Mouse (Mus musculus) neural tube, embryonic 14.5 days (tissue): ENCODE results near the gene Ak4. TPM values are rescaled to one million over a fixed set of nuclear protein-coding genes. Genes with fewer than 3 reads are reported as not detected.

ENCODE experiments used
- ATAC-seq: fragments of 200-750 bp; cut with Nextera tagmentation; 2 replicates; pipeline ENCODE4 v1.8.0; 2017; ENCODE audit warnings: low read depth, mild to moderate bottlenecking, moderate TSS enrichment, moderate library complexity
- H3K27ac ChIP-seq: fragments of 300-500 bp; sonication (generic); 2 replicates; pipeline ENCODE4 v1.5.1; 2014; ENCODE audit warnings: low read depth, mild to moderate bottlenecking, control low read depth, low read length, moderate library complexity, mixed read lengths
- H3K27me3 ChIP-seq: fragments of 300-500 bp; sonication (generic); 2 replicates; pipeline ENCODE4 v1.6.1; 2014; ENCODE audit warnings: low read length; ENCODE audit not compliant: control insufficient read depth, insufficient read depth
- H3K36me3 ChIP-seq: fragments of 300-500 bp; sonication (generic); 2 replicates; pipeline ENCODE4 v1.6.1; 2014; ENCODE audit warnings: low read length, mixed read lengths; ENCODE audit not compliant: control insufficient read depth, insufficient read depth
- H3K4me1 ChIP-seq: fragments of 300-500 bp; sonication (generic); 2 replicates; pipeline ENCODE4 v1.6.1; 2014; ENCODE audit warnings: low read length; ENCODE audit not compliant: control insufficient read depth, insufficient read depth
- H3K4me2 ChIP-seq: fragments of 300-500 bp; sonication (generic); 2 replicates; pipeline ENCODE4 v1.6.1; 2014; ENCODE audit warnings: mild to moderate bottlenecking, low read depth, low read length, control low read depth
- H3K4me3 ChIP-seq: fragments of 300-500 bp; sonication (generic); 2 replicates; pipeline ENCODE4 v1.5.1; 2014; ENCODE audit warnings: low read depth, low read length, control low read depth, mixed read lengths
- H3K9ac ChIP-seq: fragments of 300-500 bp; sonication (generic); replicated peaks from 2 replicates; pipeline ENCODE4 v1.6.1; 2014; ENCODE audit warnings: low read depth, mild to moderate bottlenecking, control low read depth, low read length, mixed read lengths
- H3K9me3 ChIP-seq: fragments of 300-500 bp; sonication (generic); 2 replicates; pipeline ENCODE4 v1.6.1; 2016; ENCODE audit warnings: low read length; ENCODE audit not compliant: control insufficient read depth
- WGBS: fragments of 180-500 bp; shearing (Covaris S2); extraction: QIAGEN DNeasy Blood & Tissue Kit; methylation state at CpG from one replicate; pipeline ENCODE4 v1.1.7; 2014; 5-methylcytosine and 5-hydroxymethylcytosine counted together
- polyA plus RNA-seq: library from polyadenylated mRNA; unstranded; fragments of >200 nt; fragmentation: Nextera tagmentation; extraction: Ambion mirVana; gene quantifications from 2 replicates; pipeline ENCODE4 v1.2.1, GENCODE M21; 2014

Gene Ak4
- polyA plus RNA-seq, 1 experiment from 2014 or later: 2.0 TPM

DNA sequence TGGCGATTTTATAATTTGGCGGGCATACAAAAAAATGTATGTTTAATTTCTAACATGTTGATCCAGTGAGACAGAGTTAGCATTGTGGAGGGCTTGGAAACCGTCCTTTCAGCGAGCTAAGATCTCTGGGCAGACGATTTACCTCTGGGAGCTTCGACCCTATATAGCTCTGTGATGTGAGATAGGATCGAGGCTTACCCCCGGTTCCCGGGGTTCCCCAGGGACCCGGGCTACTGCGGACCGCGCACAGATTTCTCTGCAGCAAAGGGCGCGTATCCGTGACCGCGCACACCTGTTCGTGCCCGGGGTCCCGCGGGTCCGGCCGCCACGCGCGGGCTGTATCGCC, 77.1 kb downstream of the Ak4 start:
- Histone ChIP-seq H3K4me3 (peak overlapping the region; percentile 60), H3K9ac (peak overlapping the region; percentile 63), H3K4me1 (peaks cover 4% of the 10 kb centered on the region; the same call in 1 of the 2 replicates), H3K9me3 (no peaks in the 10 kb centered on the region), H3K4me2 (peak overlapping the region; percentile 94), H3K27me3 (peaks cover 11% of the 10 kb centered on the region), H3K27ac (no peak overlapping the region), H3K36me3 (no peaks in the 10 kb centered on the region)
- WGBS: 2% methylated on average over 28 of the region's 28 CpGs
- peak; percentile 57 for ATAC-seq

- Histone ChIP-seq H3K27ac (no peak within 1 kb of the TSS), H3K4me1 (peaks cover 4% of the 10 kb centered on the region; the same call in 1 of the 2 replicates), H3K4me3 (peak within 1 kb of the TSS; percentile 60), H3K9me3 (no peaks in the 10 kb centered on the region), H3K27me3 (peaks cover 11% of the 10 kb centered on the region), H3K9ac (peak within 1 kb of the TSS; percentile 63), H3K4me2 (peak within 1 kb of the TSS; percentile 94), H3K36me3 (no peaks in the 10 kb centered on the region)
- WGBS: under 1% methylated on average over 48 of the region's 57 CpGs
- ATAC-seq: peak; percentile 81
These were observed 77.6 kb downstream of the Ak4 start, which contains the start of gene Dnajc6 for GRCm38 (mm10) chr4:101496534-101497237. TSS of gene Dnajc6 (plus strand) at chr4:101496648.

- WGBS: 2% methylated on average over 14 of the region's 14 CpGs
- Histone ChIP-seq H3K36me3 (no peaks in the 10 kb centered on the region), H3K27ac (no peak overlapping the region), H3K9ac (peak overlapping the region; percentile 63; the same call in 1 of the 2 replicates), H3K4me3 (peak overlapping the region; percentile 60), H3K4me2 (peak overlapping the region; percentile 94), H3K9me3 (no peaks in the 10 kb centered on the region), H3K4me1 (peaks cover 4% of the 10 kb centered on the region; the same call in 1 of the 2 replicates), H3K27me3 (peaks cover 11% of the 10 kb centered on the region)
- no peak for ATAC-seq
These were observed 78.3 kb downstream of the Ak4 start for GRCm38 (mm10) chr4:101497336-101497735.

GRCm38 (mm10) chr4:101504470-101505007, 85.5 kb downstream of the Ak4 start:
- Histone ChIP-seq H3K27me3 (0 out of 2 replicates have a peak, but pooled peaks cover 3% of the 10 kb centered on the region), H3K4me1 (peaks cover 8% of the 10 kb centered on the region; the same call in 1 of the 2 replicates), H3K4me2 (no peak overlapping the region), H3K36me3 (no peaks in the 10 kb centered on the region), H3K9me3 (no peaks in the 10 kb centered on the region), H3K9ac (no peak overlapping the region), H3K27ac (no peak overlapping the region), H3K4me3 (no peak overlapping the region)
- no peak for ATAC-seq
- WGBS: 50% methylated on average over 7 of the region's 7 CpGs

GRCm38 (mm10) chr4:101505966-101506365, 86.9 kb downstream of the Ak4 start:
- no peaks in the 10 kb centered on the region for H3K9me3 ChIP-seq
- no peaks in the 10 kb centered on the region for H3K36me3 ChIP-seq
- H3K27ac ChIP-seq: no peak overlapping the region
- H3K4me2 ChIP-seq: no peak overlapping the region
- H3K27me3 ChIP-seq: 0 out of 2 replicates have a peak, but pooled peaks cover 3% of the 10 kb centered on the region
- no peak for ATAC-seq
- no peak overlapping the region for H3K9ac ChIP-seq
- WGBS: 67% methylated on average over 2 of the region's 2 CpGs
- no peak overlapping the region for H3K4me3 ChIP-seq
- H3K4me1 ChIP-seq: peaks cover 9% of the 10 kb centered on the region; the same call in 1 of the 2 replicates

- Histone ChIP-seq H3K4me3 (no peak overlapping the region), H3K4me2 (no peak overlapping the region), H3K4me1 (peaks cover 9% of the 10 kb centered on the region; the same call in 1 of the 2 replicates), H3K9ac (no peak overlapping the region), H3K27me3 (0 out of 2 replicates have a peak, but pooled peaks cover 3% of the 10 kb centered on the region), H3K9me3 (no peaks in the 10 kb centered on the region), H3K36me3 (no peaks in the 10 kb centered on the region), H3K27ac (no peak overlapping the region)
- no peak for ATAC-seq
These were observed 87.3 kb downstream of the Ak4 start for GRCm38 (mm10) chr4:101506372-101506771.

DNA sequence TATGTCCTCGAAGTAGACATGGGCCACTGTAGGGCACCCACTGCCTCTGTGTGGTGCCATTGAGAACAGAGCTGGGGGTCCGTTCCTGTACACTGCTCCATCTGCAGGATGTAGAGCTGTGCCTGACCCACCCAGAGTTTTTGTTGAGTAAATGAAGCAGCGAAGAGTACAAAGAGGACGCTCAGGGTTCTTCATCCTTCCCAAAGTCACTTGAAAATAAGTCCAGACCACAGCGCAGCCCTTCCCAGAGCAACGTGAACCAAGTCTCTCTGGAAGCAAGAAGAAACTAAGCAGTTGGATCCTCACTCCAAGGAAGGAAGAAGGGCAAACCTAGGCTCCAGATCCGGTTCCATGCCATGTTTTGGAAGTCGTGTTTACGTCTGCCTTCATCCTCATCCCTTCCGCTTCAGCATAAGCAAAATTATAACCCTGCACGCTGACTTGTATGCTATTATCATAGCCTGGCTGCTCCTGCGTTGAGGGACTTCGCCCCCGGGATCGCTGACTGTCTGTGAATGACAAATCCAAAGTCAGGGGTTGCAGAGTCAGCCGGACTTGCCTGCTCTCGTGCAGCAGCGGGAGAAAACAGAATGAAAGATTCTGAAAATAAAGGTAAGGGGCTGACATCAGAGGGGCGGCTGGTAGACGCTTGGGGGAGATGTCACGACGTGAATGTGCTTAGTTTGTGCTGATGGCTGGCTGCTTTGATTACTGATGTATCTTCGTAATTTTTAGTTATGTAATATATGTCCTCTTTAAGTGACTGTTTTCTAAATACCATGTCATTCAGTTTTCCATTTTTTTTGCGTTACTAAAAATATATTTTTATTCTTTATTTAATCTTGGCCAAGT, 88.7 kb downstream of the Ak4 start:
- Histone ChIP-seq H3K4me2 (peak overlapping the region; percentile 95), H3K4me3 (peak overlapping the region; percentile 37), H3K36me3 (no peaks in the 10 kb centered on the region), H3K9me3 (no peaks in the 10 kb centered on the region), H3K27ac (peak overlapping the region; percentile 16), H3K27me3 (0 out of 2 replicates have a peak, but pooled peaks cover 3% of the 10 kb centered on the region), H3K4me1 (peaks cover 9% of the 10 kb centered on the region; the same call in 1 of the 2 replicates), H3K9ac (peak overlapping the region; percentile 37)
- whole genome bisulfite sequencing: 10% methylated on average over 24 of the region's 24 CpGs
- ATAC-seq: peak; percentile 74; the same call in 1 of the 2 replicates

DNA sequence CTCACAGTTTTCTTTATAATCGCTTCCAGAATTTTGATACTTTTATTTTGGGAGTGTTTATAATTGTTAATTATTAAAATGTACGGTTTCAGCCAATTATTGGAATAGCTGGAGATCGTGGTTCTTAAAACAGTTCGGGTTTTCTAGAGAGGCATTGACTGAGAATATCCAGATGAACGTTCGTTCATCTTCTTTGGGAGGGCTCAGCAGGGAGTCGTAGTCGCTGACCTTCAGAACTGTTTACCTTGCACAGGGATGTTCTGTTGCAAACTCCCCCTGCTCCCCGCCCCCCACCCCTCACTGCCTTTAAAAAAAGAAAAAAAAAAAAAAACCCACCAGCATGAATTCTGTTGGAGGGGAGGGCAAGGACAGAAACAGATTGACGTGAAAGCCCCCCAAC, 89.4 kb downstream of the Ak4 start:
- H3K27ac ChIP-seq: peak overlapping the region; percentile 66
- H3K9ac ChIP-seq: peak overlapping the region; percentile 63
- peak overlapping the region; percentile 95 for H3K4me2 ChIP-seq
- H3K27me3 ChIP-seq: 0 out of 2 replicates have a peak, but pooled peaks cover 3% of the 10 kb centered on the region
- ATAC-seq: 0 out of 2 replicates have a peak, but pooled peaks have one; percentile 19
- H3K9me3 ChIP-seq: no peaks in the 10 kb centered on the region
- H3K36me3 ChIP-seq: no peaks in the 10 kb centered on the region
- WGBS: 2% methylated on average over 10 of the region's 10 CpGs
- peak overlapping the region; percentile 37 for H3K4me3 ChIP-seq
- H3K4me1 ChIP-seq: peaks cover 9% of the 10 kb centered on the region; the same call in 1 of the 2 replicates
